Mouse (Mus musculus): Measurements from ENCODE around the gene Hccs. TPM values are rescaled to one million over a fixed set of nuclear protein-coding genes. Genes with fewer than 3 reads are reported as not detected.
"Not testable (repeated sequence)": the region's sequence is repeated elsewhere in the genome, so short reads cannot be mapped to it uniquely, and the experiment has no call there.

Hccs gene
- total RNA-seq, 1 experiment = 20.1 TPM

DNA sequence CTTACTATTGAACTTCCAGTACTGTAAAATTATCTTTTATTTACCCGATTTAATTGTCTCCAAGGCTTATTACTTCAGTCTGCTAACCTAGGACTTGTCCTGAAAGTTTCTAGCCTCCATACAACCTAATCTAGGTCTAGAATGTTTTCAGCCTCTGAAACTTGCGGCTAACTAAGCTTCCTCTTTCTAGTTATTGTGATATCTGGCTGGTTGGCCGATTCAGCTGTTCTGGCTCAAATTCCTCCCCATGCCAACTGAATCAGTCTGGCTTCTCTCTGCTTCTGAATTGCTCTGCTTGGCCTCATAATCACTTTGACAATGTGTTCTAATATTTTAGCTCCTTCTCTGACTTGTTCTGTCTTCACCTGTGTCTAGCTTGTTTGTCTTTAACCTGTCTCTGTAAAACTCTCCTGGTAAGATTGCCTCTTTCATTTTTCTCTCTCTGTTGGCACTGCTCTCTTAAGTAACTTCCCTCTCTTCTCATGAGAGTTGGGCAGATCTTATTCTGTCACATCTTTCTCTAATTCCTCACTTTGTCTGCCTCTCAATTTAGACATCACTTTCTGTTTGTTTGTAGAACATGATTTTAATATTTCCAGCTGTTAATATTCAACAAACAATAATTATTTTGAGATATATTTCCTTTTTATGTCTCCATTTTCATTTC, 5.9 kb upstream of the Hccs start:
- H3K27ac ChIP-seq (ENCODE audit: insufficient read depth, low read depth, low read length, poor library complexity, severe bottlenecking) = no peak overlapping the region
- H3K9ac ChIP-seq (ENCODE audit: insufficient read depth, low read depth, low read length, poor library complexity, severe bottlenecking) = no peak overlapping the region
- H3K36me3 ChIP-seq (ENCODE audit: control insufficient read depth, insufficient read depth, low read length, poor library complexity, severe bottlenecking) = no peaks in the 10 kb centered on the region
- no peak for DNase-seq (ENCODE audit: low read depth, low spot score)
- no peaks in the 10 kb centered on the region for H3K4me1 ChIP-seq (ENCODE audit: control insufficient read depth in 2 of 2, insufficient read depth in 2 of 2, low read length in 2 of 2, poor library complexity in 1 of 2)
- no peaks in the 10 kb centered on the region for H3K9me3 ChIP-seq (ENCODE audit: control insufficient read depth, insufficient read depth, low read depth, low read length)
- in situ Hi-C loops (cut with MboI; ENCODE audit: low sequenced_read_pairs in 2 of 2, unreplicated experiment in 2 of 2) = no loop called here
- no peak overlapping the region for H3K4me3 ChIP-seq (ENCODE audit: insufficient read depth in 1 of 2, low read depth in 1 of 2, low read length in 2 of 2, poor library complexity in 1 of 2, severe bottlenecking in 1 of 2)
- no peak for TF ChIP-seq MAFK (IDR thresholded peaks at IDR 0.05; ENCODE audit: insufficient read depth, low read depth, low read length)
- no peak for TF ChIP-seq CHD2 (IDR thresholded peaks at IDR 0.05; ENCODE audit: low read depth, low read length)
- TF ChIP-seq HCFC1 (IDR thresholded peaks at IDR 0.05; ENCODE audit: borderline replicate concordance, insufficient read depth, low read length) = no peak
- no peak for TF ChIP-seq ZC3H11A (IDR thresholded peaks at IDR 0.05; ENCODE audit: borderline replicate concordance, low read depth, low read length)
- no peak for TF ChIP-seq ZNF384 (IDR thresholded peaks at IDR 0.05; ENCODE audit: low read depth, low read length)

DNA sequence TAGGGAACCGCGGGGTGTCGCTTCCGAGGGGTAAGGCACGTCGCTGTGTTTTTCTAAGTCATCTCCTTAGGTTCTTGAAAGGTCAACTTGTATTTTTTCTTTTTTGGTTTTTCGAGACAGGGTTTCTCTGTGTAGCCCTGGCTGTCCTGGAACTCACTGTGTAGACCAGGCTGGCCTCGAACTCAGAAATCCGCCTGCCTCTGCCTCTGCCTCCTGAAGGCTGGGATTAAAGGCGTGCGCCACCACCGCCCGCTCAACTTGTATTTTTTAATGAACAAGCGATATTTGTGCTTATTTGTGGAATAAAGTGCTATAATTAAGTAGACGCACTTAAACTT, 465 bp upstream of the Hccs start:
- H3K36me3 ChIP-seq (ENCODE audit: control insufficient read depth, insufficient read depth, low read length, poor library complexity, severe bottlenecking); in situ Hi-C loops (cut with MboI; ENCODE audit: low sequenced_read_pairs in 2 of 2, unreplicated experiment in 2 of 2); H3K4me1 ChIP-seq (ENCODE audit: control insufficient read depth in 2 of 2, insufficient read depth in 2 of 2, low read length in 2 of 2, poor library complexity in 1 of 2); H3K9me3 ChIP-seq (ENCODE audit: control insufficient read depth, insufficient read depth, low read depth, low read length); DNase-seq (ENCODE audit: low read depth, low spot score); H3K27ac ChIP-seq (ENCODE audit: insufficient read depth, low read depth, low read length, poor library complexity, severe bottlenecking): not testable (repeated sequence)
- Histone ChIP-seq H3K4me3 (ENCODE audit: insufficient read depth in 1 of 2, low read depth in 1 of 2, low read length in 2 of 2, poor library complexity in 1 of 2, severe bottlenecking in 1 of 2) (peak overlapping the region; percentile 65 to 76), H3K9ac (ENCODE audit: insufficient read depth, low read depth, low read length, poor library complexity, severe bottlenecking) (peak overlapping the region; percentile 24; the same call in 1 of the 2 replicates)

DNA sequence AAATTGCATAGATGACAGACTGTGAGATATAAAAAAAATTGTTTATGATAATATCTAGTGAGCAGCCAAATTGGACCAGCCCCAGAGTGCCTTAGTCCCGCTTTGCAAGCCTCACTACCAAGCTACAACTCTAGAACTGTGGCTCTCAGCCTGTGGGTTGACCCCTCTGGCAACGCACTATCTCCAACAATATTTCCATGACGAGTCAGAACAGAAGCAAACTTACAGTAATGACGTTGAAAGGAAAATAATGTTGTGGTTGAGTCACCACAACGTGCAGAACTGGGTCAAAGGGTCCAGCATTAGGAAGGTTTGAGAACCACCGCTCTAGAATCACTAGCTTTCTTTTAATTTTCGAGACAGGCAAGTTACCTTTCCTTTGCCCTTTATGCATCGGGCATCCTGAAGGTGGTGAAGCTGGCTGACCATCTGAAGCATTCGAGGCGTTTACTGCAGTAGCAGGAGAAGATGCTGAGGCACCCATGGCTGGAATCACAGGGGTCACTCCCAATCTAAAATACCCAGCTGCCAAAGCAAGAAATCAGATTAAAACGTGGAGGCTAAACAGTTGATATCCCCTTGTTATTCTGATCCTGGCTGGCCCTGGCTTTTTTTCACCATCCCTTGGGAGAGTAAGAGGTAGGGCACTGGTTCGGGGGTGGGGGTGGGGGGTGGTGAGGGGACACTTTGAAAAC, 959 bp downstream of the Hccs start:
- Histone ChIP-seq H3K9me3 (ENCODE audit: control insufficient read depth, insufficient read depth, low read depth, low read length) (no peaks in the 10 kb centered on the region), H3K4me3 (ENCODE audit: insufficient read depth in 1 of 2, low read depth in 1 of 2, low read length in 2 of 2, poor library complexity in 1 of 2, severe bottlenecking in 1 of 2) (peak overlapping the region; percentile 76 to 84; a peak in 3 of 4 replicates), H3K36me3 (ENCODE audit: control insufficient read depth, insufficient read depth, low read length, poor library complexity, severe bottlenecking) (peaks cover 3% of the 10 kb centered on the region), H3K27ac (ENCODE audit: insufficient read depth, low read depth, low read length, poor library complexity, severe bottlenecking) (no peak overlapping the region), H3K9ac (ENCODE audit: insufficient read depth, low read depth, low read length, poor library complexity, severe bottlenecking) (peak overlapping the region; percentile 85), H3K4me1 (ENCODE audit: control insufficient read depth in 2 of 2, insufficient read depth in 2 of 2, low read length in 2 of 2, poor library complexity in 1 of 2) (no peaks in the 10 kb centered on the region)
- in situ Hi-C loops (cut with MboI; ENCODE audit: low sequenced_read_pairs in 2 of 2, unreplicated experiment in 2 of 2) = no loop called here
- TF ChIP-seq CHD2 (IDR thresholded peaks at IDR 0.05; ENCODE audit: low read depth, low read length) (no peak), HCFC1 (IDR thresholded peaks at IDR 0.05; ENCODE audit: borderline replicate concordance, insufficient read depth, low read length) (no peak), ZNF384 (IDR thresholded peaks at IDR 0.05; ENCODE audit: low read depth, low read length) (no peak), MAFK (IDR thresholded peaks at IDR 0.05; ENCODE audit: insufficient read depth, low read depth, low read length) (no peak), ZC3H11A (IDR thresholded peaks at IDR 0.05; ENCODE audit: borderline replicate concordance, low read depth, low read length) (no peak)
- no peak for DNase-seq (ENCODE audit: low read depth, low spot score)

DNA sequence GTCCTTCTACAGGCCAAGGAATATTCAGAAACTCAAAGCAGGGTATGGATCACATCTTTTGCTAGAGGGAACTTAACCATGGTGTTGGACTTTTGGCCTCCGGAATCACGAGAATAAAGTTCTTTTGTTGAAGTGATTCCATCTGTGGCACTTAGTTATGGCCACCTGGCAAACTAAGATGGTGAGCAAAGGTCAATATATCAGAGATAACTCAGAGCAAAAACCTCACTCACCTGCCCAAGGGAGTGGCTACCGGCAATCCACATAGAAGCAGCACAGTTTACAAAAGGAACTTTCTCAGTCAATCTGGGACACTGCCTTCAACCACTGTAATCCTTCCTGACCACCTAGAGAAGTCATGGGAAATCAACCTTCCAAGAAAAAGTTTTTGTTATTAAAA, 11.6 kb downstream of the Hccs start:
- Histone ChIP-seq H3K9me3 (ENCODE audit: control insufficient read depth, insufficient read depth, low read depth, low read length) (no peaks in the 10 kb centered on the region), H3K4me1 (ENCODE audit: control insufficient read depth in 2 of 2, insufficient read depth in 2 of 2, low read length in 2 of 2, poor library complexity in 1 of 2) (no peaks in the 10 kb centered on the region), H3K4me3 (ENCODE audit: insufficient read depth in 1 of 2, low read depth in 1 of 2, low read length in 2 of 2, poor library complexity in 1 of 2, severe bottlenecking in 1 of 2) (no peak overlapping the region), H3K36me3 (ENCODE audit: control insufficient read depth, insufficient read depth, low read length, poor library complexity, severe bottlenecking) (no peaks in the 10 kb centered on the region), H3K27ac (ENCODE audit: insufficient read depth, low read depth, low read length, poor library complexity, severe bottlenecking) (no peak overlapping the region), H3K9ac (ENCODE audit: insufficient read depth, low read depth, low read length, poor library complexity, severe bottlenecking) (no peak overlapping the region)
- in situ Hi-C loops (cut with MboI; ENCODE audit: low sequenced_read_pairs in 2 of 2, unreplicated experiment in 2 of 2) = no loop called here
- TF ChIP-seq ZC3H11A (IDR thresholded peaks at IDR 0.05; ENCODE audit: borderline replicate concordance, low read depth, low read length) (no peak), CHD2 (IDR thresholded peaks at IDR 0.05; ENCODE audit: low read depth, low read length) (no peak), MAFK (IDR thresholded peaks at IDR 0.05; ENCODE audit: insufficient read depth, low read depth, low read length) (no peak), HCFC1 (IDR thresholded peaks at IDR 0.05; ENCODE audit: borderline replicate concordance, insufficient read depth, low read length) (no peak), ZNF384 (IDR thresholded peaks at IDR 0.05; ENCODE audit: low read depth, low read length) (no peak)
- no peak for DNase-seq (ENCODE audit: low read depth, low spot score)
